Mouse (Mus musculus): ENCODE measurements around the gene Mad1l1. TPM values are rescaled to one million over a fixed set of nuclear protein-coding genes. Genes with fewer than 3 reads are reported as not detected.

The Mad1l1 gene
- polyA plus RNA-seq, 1 experiment, result 18.3 TPM

- no peaks in the 10 kb centered on the region for H3K27me3 ChIP-seq (ENCODE audit: control insufficient read depth, insufficient read depth, low read length)
- no peak overlapping the region for H3K4me3 ChIP-seq (ENCODE audit: extremely low read depth, insufficient read depth, insufficient read length)
- no peaks in the 10 kb centered on the region; the same call in 1 of the 2 replicates for H3K4me1 ChIP-seq (ENCODE audit: control insufficient read depth, insufficient read depth, insufficient read length)
- no peak for DNase-seq (ENCODE audit: low read depth in 1 of 2, low spot score in 2 of 2)
- no peak for TF ChIP-seq POLR2A (IDR thresholded peaks at IDR 0.05; ENCODE audit: low read depth, low read length)
- TF ChIP-seq CTCF (IDR thresholded peaks at IDR 0.05; ENCODE audit: extremely low read depth, insufficient read depth, insufficient read length, insufficient replicate concordance), result no peak
- H3K27ac ChIP-seq (ENCODE audit: insufficient read depth, low read length), result no peak overlapping the region
- 48% methylated on average over 1 of the region's 1 CpGs for WGBS
- H3K36me3 ChIP-seq (ENCODE audit: control insufficient read depth, insufficient read depth, low read length), result peaks cover 29% of the 10 kb centered on the region
These were observed 24.7 kb upstream of the Mad1l1 start for GRCm38 (mm10) chr5:140346050-140346449.

- Histone ChIP-seq H3K4me1 (ENCODE audit: control insufficient read depth, insufficient read depth, insufficient read length) (no peaks in the 10 kb centered on the region; the same call in 1 of the 2 replicates), H3K36me3 (ENCODE audit: control insufficient read depth, insufficient read depth, low read length) (peaks cover 37% of the 10 kb centered on the region), H3K4me3 (ENCODE audit: extremely low read depth, insufficient read depth, insufficient read length) (no peak overlapping the region), H3K27me3 (ENCODE audit: control insufficient read depth, insufficient read depth, low read length) (no peaks in the 10 kb centered on the region), H3K27ac (ENCODE audit: insufficient read depth, low read length) (no peak overlapping the region)
- TF ChIP-seq POLR2A (IDR thresholded peaks at IDR 0.05; ENCODE audit: low read depth, low read length), result no peak
- TF ChIP-seq CTCF (IDR thresholded peaks at IDR 0.05; ENCODE audit: extremely low read depth, insufficient read depth, insufficient read length, insufficient replicate concordance), result no peak
- 62% methylated on average over 4 of the region's 4 CpGs for WGBS
- no peak for DNase-seq (ENCODE audit: low read depth in 1 of 2, low spot score in 2 of 2)
These were observed 23.9 kb upstream of the Mad1l1 start for GRCm38 (mm10) chr5:140345244-140345643.

GRCm38 (mm10) chr5:140342880-140343279, 21.5 kb upstream of the Mad1l1 start:
- WGBS, result 92% methylated on average over 4 of the region's 4 CpGs
- peaks cover 38% of the 10 kb centered on the region for H3K36me3 ChIP-seq (ENCODE audit: control insufficient read depth, insufficient read depth, low read length)
- no peak overlapping the region for H3K4me3 ChIP-seq (ENCODE audit: extremely low read depth, insufficient read depth, insufficient read length)
- no peak overlapping the region for H3K27ac ChIP-seq (ENCODE audit: insufficient read depth, low read length)
- H3K27me3 ChIP-seq (ENCODE audit: control insufficient read depth, insufficient read depth, low read length), result no peaks in the 10 kb centered on the region
- H3K4me1 ChIP-seq (ENCODE audit: control insufficient read depth, insufficient read depth, insufficient read length), result no peaks in the 10 kb centered on the region
- DNase-seq (ENCODE audit: low read depth in 1 of 2, low spot score in 2 of 2), result no peak
- TF ChIP-seq POLR2A (IDR thresholded peaks at IDR 0.05; ENCODE audit: low read depth, low read length), result no peak
- TF ChIP-seq CTCF (IDR thresholded peaks at IDR 0.05; ENCODE audit: extremely low read depth, insufficient read depth, insufficient read length, insufficient replicate concordance), result no peak

- no peak overlapping the region for H3K4me3 ChIP-seq (ENCODE audit: extremely low read depth, insufficient read depth, insufficient read length)
- H3K27me3 ChIP-seq (ENCODE audit: control insufficient read depth, insufficient read depth, low read length), result no peaks in the 10 kb centered on the region
- H3K27ac ChIP-seq (ENCODE audit: insufficient read depth, low read length), result no peak overlapping the region
- no peaks in the 10 kb centered on the region for H3K4me1 ChIP-seq (ENCODE audit: control insufficient read depth, insufficient read depth, insufficient read length)
- no peak for DNase-seq (ENCODE audit: low read depth in 1 of 2, low spot score in 2 of 2)
- WGBS, result 81% methylated on average over 3 of the region's 3 CpGs
- TF ChIP-seq CTCF (IDR thresholded peaks at IDR 0.05; ENCODE audit: extremely low read depth, insufficient read depth, insufficient read length, insufficient replicate concordance) (no peak), POLR2A (IDR thresholded peaks at IDR 0.05; ENCODE audit: low read depth, low read length) (no peak)
- peaks cover 28% of the 10 kb centered on the region for H3K36me3 ChIP-seq (ENCODE audit: control insufficient read depth, insufficient read depth, low read length)
These were observed 18.5 kb upstream of the Mad1l1 start for GRCm38 (mm10) chr5:140339836-140340235.

- Histone ChIP-seq H3K27me3 (ENCODE audit: control insufficient read depth, insufficient read depth, low read length) (no peaks in the 10 kb centered on the region), H3K27ac (ENCODE audit: insufficient read depth, low read length) (no peak overlapping the region), H3K4me3 (ENCODE audit: extremely low read depth, insufficient read depth, insufficient read length) (no peak overlapping the region), H3K4me1 (ENCODE audit: control insufficient read depth, insufficient read depth, insufficient read length) (no peaks in the 10 kb centered on the region), H3K36me3 (ENCODE audit: control insufficient read depth, insufficient read depth, low read length) (peaks cover 19% of the 10 kb centered on the region)
- TF ChIP-seq POLR2A (IDR thresholded peaks at IDR 0.05; ENCODE audit: low read depth, low read length) (no peak), CTCF (IDR thresholded peaks at IDR 0.05; ENCODE audit: extremely low read depth, insufficient read depth, insufficient read length, insufficient replicate concordance) (no peak)
- DNase-seq (ENCODE audit: low read depth in 1 of 2, low spot score in 2 of 2), result no peak
- 95% methylated on average over 4 of the region's 4 CpGs for WGBS
These were observed 17.4 kb upstream of the Mad1l1 start for GRCm38 (mm10) chr5:140338779-140339178.

- no peak overlapping the region for H3K27ac ChIP-seq (ENCODE audit: insufficient read depth, low read length)
- WGBS, result 78% methylated on average over 1 of the region's 1 CpGs
- TF ChIP-seq CTCF (IDR thresholded peaks at IDR 0.05; ENCODE audit: extremely low read depth, insufficient read depth, insufficient read length, insufficient replicate concordance) (peak; percentile 27; the same call in 1 of the 2 replicates), POLR2A (IDR thresholded peaks at IDR 0.05; ENCODE audit: low read depth, low read length) (no peak)
- no peaks in the 10 kb centered on the region for H3K4me1 ChIP-seq (ENCODE audit: control insufficient read depth, insufficient read depth, insufficient read length)
- no peak overlapping the region for H3K4me3 ChIP-seq (ENCODE audit: extremely low read depth, insufficient read depth, insufficient read length)
- peaks cover 15% of the 10 kb centered on the region for H3K36me3 ChIP-seq (ENCODE audit: control insufficient read depth, insufficient read depth, low read length)
- no peaks in the 10 kb centered on the region for H3K27me3 ChIP-seq (ENCODE audit: control insufficient read depth, insufficient read depth, low read length)
- peak; percentile 12 to 33 for DNase-seq (ENCODE audit: low read depth in 1 of 2, low spot score in 2 of 2)
These were observed 15.3 kb upstream of the Mad1l1 start for GRCm38 (mm10) chr5:140336680-140337079.

GRCm38 (mm10) chr5:140333631-140334030, 12.3 kb upstream of the Mad1l1 start:
- WGBS, result 42% methylated on average over 2 of the region's 2 CpGs

More at GRCm38 (mm10) chr5:140333631-140334030, 12.3 kb upstream of the Mad1l1 start:
- Histone ChIP-seq H3K4me1 (ENCODE audit: control insufficient read depth, insufficient read depth, insufficient read length) (peaks cover 3% of the 10 kb centered on the region; the same call in 1 of the 2 replicates), H3K27me3 (ENCODE audit: control insufficient read depth, insufficient read depth, low read length) (no peaks in the 10 kb centered on the region), H3K27ac (ENCODE audit: insufficient read depth, low read length) (no peak overlapping the region), H3K4me3 (ENCODE audit: extremely low read depth, insufficient read depth, insufficient read length) (no peak overlapping the region), H3K36me3 (ENCODE audit: control insufficient read depth, insufficient read depth, low read length) (no peaks in the 10 kb centered on the region; the same call in 1 of the 2 replicates)
- TF ChIP-seq CTCF (IDR thresholded peaks at IDR 0.05; ENCODE audit: extremely low read depth, insufficient read depth, insufficient read length, insufficient replicate concordance) (no peak), POLR2A (IDR thresholded peaks at IDR 0.05; ENCODE audit: low read depth, low read length) (no peak)
- DNase-seq (ENCODE audit: low read depth in 1 of 2, low spot score in 2 of 2), result peak in 1 of 2 experiments; percentile 8

All from spleen, adult 2 months (tissue).